Comparison of ENCODE assay signal across 8 mouse cellular contexts in genomic region chr11:78194411-78195100, GRCm38 (mm10). TPM values are rescaled to one million over a fixed set of nuclear protein-coding genes. Genes with fewer than 3 reads are reported as not detected.
DNase-seq lines count a peak whose midpoint lies in the region; ATAC-seq and TF ChIP-seq lines count a peak whose summit lies in the region.

No protein-coding gene starts in this region.

- H3K27me3 ChIP-seq in intestine, embryonic 14.5 days (replicated peaks; ENCODE audit: control insufficient read depth, insufficient read depth, low read length): no peaks in the 10 kb centered on the region
- peaks cover 22% of the 10 kb centered on the region for H3K27me3 ChIP-seq in liver, embryonic 16.5 days (ENCODE audit: control insufficient read depth, insufficient read depth, low read depth, low read length)
- H3K27me3 ChIP-seq in neural tube, embryonic 11.5 days (ENCODE audit: control insufficient read depth, insufficient read depth, low read length): no peaks in the 10 kb centered on the region
- peaks cover 6% of the 10 kb centered on the region; the same call in 1 of the 2 replicates for H3K27me3 ChIP-seq in thymus, adult 2 months (ENCODE audit: control insufficient read depth, insufficient read depth, low read length)

- no peak for TF ChIP-seq CTCF in cortical plate, adult 2 months (IDR thresholded peaks at IDR 0.05; ENCODE audit: extremely low read depth, insufficient read depth, low read length)
- no peak for TF ChIP-seq CTCF in thymus, adult 2 months (IDR thresholded peaks at IDR 0.05; ENCODE audit: borderline replicate concordance, control insufficient read depth, extremely low read depth, insufficient read depth, low read length, poor library complexity)

- H3K9ac ChIP-seq in intestine, embryonic 14.5 days (ENCODE audit: low read length): peak overlapping the region; percentile 35; the same call in 1 of the 2 replicates
- H3K9ac ChIP-seq in liver, embryonic 16.5 days (ENCODE audit: low read depth, low read length): peak overlapping the region; percentile 61
- H3K9ac ChIP-seq in neural tube, embryonic 11.5 days (ENCODE audit: low read length): no peak overlapping the region

- peaks cover 4% of the 10 kb centered on the region; the same call in 1 of the 2 replicates for H3K4me1 ChIP-seq in cortical plate, adult 2 months (ENCODE audit: control insufficient read depth, insufficient read depth, low read length)
- peaks cover 12% of the 10 kb centered on the region for H3K4me1 ChIP-seq in intestine, embryonic 14.5 days (replicated peaks; ENCODE audit: control insufficient read depth, insufficient read depth, low read length)
- H3K4me1 ChIP-seq in liver, embryonic 16.5 days (ENCODE audit: control insufficient read depth, low read depth, low read length): peaks cover 13% of the 10 kb centered on the region
- peaks cover 7% of the 10 kb centered on the region; the same call in 1 of the 2 replicates for H3K4me1 ChIP-seq in neural tube, embryonic 11.5 days (ENCODE audit: control insufficient read depth, insufficient read depth, low read length)
- H3K4me1 ChIP-seq in thymus, adult 2 months (replicated peaks; ENCODE audit: control insufficient read depth, insufficient read depth, low read length): peaks cover 12% of the 10 kb centered on the region

- intact Hi-C loops in gastrocnemius, postnatal 36 days (cut with DNase I): no loop called here
- intact Hi-C loops in left cerebral cortex, postnatal 25 days (cut with DNase I): no loop called here

- no peak for TF ChIP-seq POLR2A in cortical plate, adult 2 months (IDR thresholded peaks at IDR 0.05; ENCODE audit: extremely low read depth, insufficient read depth, low read length)
- TF ChIP-seq POLR2A in thymus, adult 2 months (IDR thresholded peaks at IDR 0.05; ENCODE audit: control insufficient read depth, extremely low read depth, insufficient read depth, low read length, poor library complexity): no peak

- H3K9me3 ChIP-seq in intestine, embryonic 14.5 days (ENCODE audit: control insufficient read depth, low read length): no peaks in the 10 kb centered on the region; the same call in 1 of the 2 replicates
- H3K9me3 ChIP-seq in liver, embryonic 16.5 days (replicated peaks; ENCODE audit: control insufficient read depth, low read length): no peaks in the 10 kb centered on the region
- H3K9me3 ChIP-seq in neural tube, embryonic 11.5 days (ENCODE audit: control insufficient read depth, low read length): no peaks in the 10 kb centered on the region

- H3K4me3 ChIP-seq in cortical plate, adult 2 months (ENCODE audit: insufficient read depth, low read length): peak overlapping the region; percentile 43
- peak overlapping the region; percentile 51 for H3K4me3 ChIP-seq in intestine, embryonic 14.5 days (ENCODE audit: low read depth, low read length)
- peak overlapping the region; percentile 68 for H3K4me3 ChIP-seq in liver, embryonic 16.5 days (ENCODE audit: low read depth, low read length)
- peak overlapping the region; percentile 30 for H3K4me3 ChIP-seq in neural tube, embryonic 11.5 days (ENCODE audit: low read depth, low read length)
- H3K4me3 ChIP-seq in thymus, adult 2 months (ENCODE audit: control insufficient read depth, insufficient read depth, low read length): peak overlapping the region; percentile 53

- H3K27ac ChIP-seq in cortical plate, adult 2 months (ENCODE audit: insufficient read depth, low read length): no peak overlapping the region
- H3K27ac ChIP-seq in intestine, embryonic 14.5 days (ENCODE audit: low read depth): 0 out of 2 replicates have a peak overlapping the region, but pooled peaks have one; percentile 22
- H3K27ac ChIP-seq in liver, embryonic 16.5 days (ENCODE audit: low read length): no peak overlapping the region
- H3K27ac ChIP-seq in neural tube, embryonic 11.5 days (ENCODE audit: low read depth, low read length): no peak overlapping the region
- H3K27ac ChIP-seq in thymus, adult 2 months (ENCODE audit: control insufficient read depth, insufficient read depth, low read length): no peak overlapping the region

- peak; percentile 75 for ATAC-seq in intestine, embryonic 14.5 days (replicated peaks; ENCODE audit: low FRiP score, low TSS enrichment, low read depth)
- peak; percentile 76 for ATAC-seq in liver, embryonic 16.5 days (ENCODE audit: low read depth)
- no peak for ATAC-seq in neural tube, embryonic 11.5 days (ENCODE audit: insufficient read depth, low FRiP score, low TSS enrichment)

- H3K4me2 ChIP-seq in intestine, embryonic 14.5 days (ENCODE audit: low read length): peak overlapping the region; percentile 64
- peak overlapping the region; percentile 88 for H3K4me2 ChIP-seq in liver, embryonic 16.5 days (ENCODE audit: low read depth, low read length)
- H3K4me2 ChIP-seq in neural tube, embryonic 11.5 days (ENCODE audit: low read depth): peak overlapping the region; percentile 46

- H3K36me3 ChIP-seq in intestine, embryonic 14.5 days (ENCODE audit: control insufficient read depth, insufficient read depth, low read length): peaks cover 30% of the 10 kb centered on the region
- no peaks in the 10 kb centered on the region for H3K36me3 ChIP-seq in liver, embryonic 16.5 days (ENCODE audit: control insufficient read depth, insufficient read depth)
- H3K36me3 ChIP-seq in neural tube, embryonic 11.5 days (ENCODE audit: control insufficient read depth, insufficient read depth, low read length): peaks cover 8% of the 10 kb centered on the region
- no peaks in the 10 kb centered on the region for H3K36me3 ChIP-seq in thymus, adult 2 months (ENCODE audit: control insufficient read depth, insufficient read depth, low read length)

- peak; percentile 59 for DNase-seq in MEL-GATA-1-ER (ENCODE audit: extremely low read depth, low read depth)
- peak; percentile 68 to 86 for DNase-seq in gastrocnemius, postnatal 36 days
- peak; percentile 87 for DNase-seq in intestine, embryonic 14.5 days (ENCODE audit: low spot score)
- peak; percentile 74 for DNase-seq in neural tube, embryonic 11.5 days (ENCODE audit: low spot score)
- DNase-seq in thymus, adult 2 months: peak; percentile 56
- no peak for DNase-seq in left cerebral cortex, postnatal 25 days (ENCODE audit: low spot score in 2 of 2)

- 2% methylated on average over 30 of the region's 30 CpGs for WGBS in intestine, embryonic 14.5 days
- 1% methylated on average over 30 of the region's 30 CpGs for WGBS in liver, embryonic 16.5 days (ENCODE audit: insufficient replicate concordance)
- WGBS in neural tube, embryonic 11.5 days: 2% methylated on average over 30 of the region's 30 CpGs
- 6% methylated on average over 30 of the region's 30 CpGs for WGBS in thymus, adult 2 months

RNA-seq across cellular contexts. Expression of gene Proca1, which starts 1.4 kb away (rescaled TPM):
- 6.2 TPM in 2 replicates for polyA plus RNA-seq in cortical plate, adult 2 months (2012; rRNA removed)
- under 1 TPM in 1 of 2 experiments, not detected in 1; 0.74 TPM for total RNA-seq in gastrocnemius, postnatal 36 days (2021)
- polyA plus RNA-seq in intestine, embryonic 14.5 days (2014; fragmentation: Nextera tagmentation; extraction: Ambion mirVana): 1.4 and 2.1 TPM in 2 replicates
- 0.36 and 0.44 TPM in 2 replicates for polyA plus RNA-seq in liver, embryonic 16.5 days (2015; fragmentation: Nextera tagmentation; extraction: Ambion mirVana)
- 0.49 and 1.3 TPM in 2 replicates for polyA plus RNA-seq in neural tube, embryonic 11.5 days (2014; fragmentation: Nextera tagmentation; extraction: Ambion mirVana)
- 0.23 and 0.66 TPM in 2 replicates for polyA plus RNA-seq in thymus, adult 2 months (2012; rRNA removed)
- total RNA-seq in left cerebral cortex, postnatal 25 days (2021): 1 to 10 TPM; 6.2 to 6.4 TPM

RNA-seq across cellular contexts. Expression of gene Rab34, which starts 6.3 kb away (rescaled TPM):
- 46.6 and 56.0 TPM in 2 replicates for polyA plus RNA-seq in cortical plate, adult 2 months (2012; rRNA removed)
- total RNA-seq in gastrocnemius, postnatal 36 days (2021): 1 to 10 TPM; 4.2 to 4.5 TPM
- 121 and 141 TPM in 2 replicates for polyA plus RNA-seq in intestine, embryonic 14.5 days (2014; fragmentation: Nextera tagmentation; extraction: Ambion mirVana)
- polyA plus RNA-seq in liver, embryonic 16.5 days (2015; fragmentation: Nextera tagmentation; extraction: Ambion mirVana): 11.8 and 16.2 TPM in 2 replicates
- polyA plus RNA-seq in neural tube, embryonic 11.5 days (2014; fragmentation: Nextera tagmentation; extraction: Ambion mirVana): 75.3 and 82.7 TPM in 2 replicates
- polyA plus RNA-seq in thymus, adult 2 months (2012; rRNA removed): 15.4 and 18.5 TPM in 2 replicates
- 10 to 100 TPM; 20.2 to 24.8 TPM for total RNA-seq in left cerebral cortex, postnatal 25 days (2021)

RNA-seq across cellular contexts. Expression of gene Rpl23a, which starts 11.2 kb away (rescaled TPM):
- 1,200 and 1,274 TPM in 2 replicates for polyA plus RNA-seq in cortical plate, adult 2 months (2012; rRNA removed)
- total RNA-seq in gastrocnemius, postnatal 36 days (2021): 100 to 1,000 TPM; 644 to 813 TPM
- 1,790 and 1,870 TPM in 2 replicates for polyA plus RNA-seq in intestine, embryonic 14.5 days (2014; fragmentation: Nextera tagmentation; extraction: Ambion mirVana)
- 609 and 714 TPM in 2 replicates for polyA plus RNA-seq in liver, embryonic 16.5 days (2015; fragmentation: Nextera tagmentation; extraction: Ambion mirVana)
- 1,230 and 1,275 TPM in 2 replicates for polyA plus RNA-seq in neural tube, embryonic 11.5 days (2014; fragmentation: Nextera tagmentation; extraction: Ambion mirVana)
- polyA plus RNA-seq in thymus, adult 2 months (2012; rRNA removed): 193 and 312 TPM in 2 replicates
- total RNA-seq in left cerebral cortex, postnatal 25 days (2021): 100 to 1,000 TPM; 616 to 654 TPM

RNA-seq across cellular contexts. Expression of gene Tlcd1, which starts 18.0 kb away (rescaled TPM):
- 83.0 and 84.4 TPM in 2 replicates for polyA plus RNA-seq in cortical plate, adult 2 months (2012; rRNA removed)
- 1 to 10 TPM in 1 of 2 experiments, under 1 TPM in 1; 0.99 to 1.4 TPM for total RNA-seq in gastrocnemius, postnatal 36 days (2021)
- 37.5 and 38.8 TPM in 2 replicates for polyA plus RNA-seq in intestine, embryonic 14.5 days (2014; fragmentation: Nextera tagmentation; extraction: Ambion mirVana)
- 39.9 and 40.3 TPM in 2 replicates for polyA plus RNA-seq in liver, embryonic 16.5 days (2015; fragmentation: Nextera tagmentation; extraction: Ambion mirVana)
- 9.1 and 9.9 TPM in 2 replicates for polyA plus RNA-seq in neural tube, embryonic 11.5 days (2014; fragmentation: Nextera tagmentation; extraction: Ambion mirVana)
- polyA plus RNA-seq in thymus, adult 2 months (2012; rRNA removed): 30.0 and 33.1 TPM in 2 replicates
- total RNA-seq in left cerebral cortex, postnatal 25 days (2021): 10 to 100 TPM; 29.2 to 30.1 TPM

RNA-seq across cellular contexts. Expression of gene Nek8, which starts 18.1 kb away (rescaled TPM):
- polyA plus RNA-seq in cortical plate, adult 2 months (2012; rRNA removed): 5.4 and 6.2 TPM in 2 replicates
- under 1 TPM; 0.59 to 0.64 TPM for total RNA-seq in gastrocnemius, postnatal 36 days (2021)
- 15.2 and 15.4 TPM in 2 replicates for polyA plus RNA-seq in intestine, embryonic 14.5 days (2014; fragmentation: Nextera tagmentation; extraction: Ambion mirVana)
- polyA plus RNA-seq in liver, embryonic 16.5 days (2015; fragmentation: Nextera tagmentation; extraction: Ambion mirVana): 10.2 and 10.4 TPM in 2 replicates
- polyA plus RNA-seq in neural tube, embryonic 11.5 days (2014; fragmentation: Nextera tagmentation; extraction: Ambion mirVana): 6.6 and 7.8 TPM in 2 replicates
- polyA plus RNA-seq in thymus, adult 2 months (2012; rRNA removed): 27.0 and 27.4 TPM in 2 replicates
- total RNA-seq in left cerebral cortex, postnatal 25 days (2021): 1 to 10 TPM; 3.1 to 3.2 TPM

Comparison
In these comparisons a context has a peak if more than half of its experiments do, and no peak if none do; other contexts are left out.
1. DNase-seq: peak in MEL-GATA-1-ER (single experiment), gastrocnemius, postnatal 36 days (2 of 2), intestine, embryonic 14.5 days (single experiment), neural tube, embryonic 11.5 days (single experiment) and thymus, adult 2 months (single experiment); none in left cerebral cortex, postnatal 25 days (0 of 2).
2. Peak in every context shown above with its lines, with median percentiles within 50 percentile points of each other: H3K4me3 ChIP-seq and H3K4me2 ChIP-seq.